Mouse (Mus musculus) ES-E14 (cell line): ENCODE measurements around the gene Nceh1.

Experiments
- HCFC1 ChIP-seq: IDR thresholded peaks from 2 replicates; pipeline ENCODE4 v1.6.1; 2012; ENCODE audit warnings: low read length, inconsistent platforms, borderline replicate concordance; ENCODE audit not compliant: insufficient read depth
- MAFK ChIP-seq: IDR thresholded peaks from 2 replicates; pipeline ENCODE4 v1.6.1; 2014; ENCODE audit warnings: mild to moderate bottlenecking, low read depth, low read length, inconsistent platforms; ENCODE audit not compliant: insufficient read depth
- ZNF384 ChIP-seq: IDR thresholded peaks from 2 replicates; pipeline ENCODE4 v1.6.1; 2012; ENCODE audit warnings: low read depth, low read length, inconsistent platforms

DNA sequence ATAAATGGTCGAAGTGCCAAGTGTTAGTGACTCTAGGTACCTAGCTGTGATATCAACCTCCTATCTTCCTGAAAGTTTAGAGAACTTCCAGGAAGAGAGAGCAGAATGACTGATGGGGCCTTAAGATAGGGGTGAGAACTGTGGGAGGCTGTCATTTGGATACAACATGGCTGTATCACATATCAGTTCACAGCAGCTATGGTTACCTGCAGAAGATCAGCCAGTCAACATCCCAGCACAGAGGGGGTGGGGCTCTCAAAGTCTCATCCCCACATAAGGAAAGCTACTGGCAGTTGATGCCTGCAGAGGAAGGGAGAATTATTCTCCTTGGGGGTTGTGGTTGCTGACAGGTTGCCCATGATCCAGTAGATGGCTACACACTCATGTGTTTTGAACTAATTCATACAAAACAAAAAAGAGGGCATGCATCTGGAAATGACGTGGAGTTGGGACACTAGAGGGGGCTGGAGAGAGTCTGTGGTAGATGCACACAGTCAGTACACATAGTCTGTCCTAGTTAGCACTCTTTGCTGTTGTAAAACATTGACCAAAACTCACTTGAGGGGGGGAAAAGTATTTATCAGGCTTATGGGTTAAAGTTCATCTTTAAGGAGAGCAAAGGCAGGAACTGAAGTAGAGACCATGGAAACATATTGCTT lies 131.9 kb downstream of the Nceh1 start:
- TF ChIP-seq ZNF384 (no peak), HCFC1 (no peak), MAFK (no peak)
